Mouse (Mus musculus) lung, adult 2 months (tissue): ENCODE results near the gene Lypd6b. TPM values are rescaled to one million over a fixed set of nuclear protein-coding genes. Genes with fewer than 3 reads are reported as not detected.

Source experiments
- DNase-seq: peaks from one replicate; pipeline ENCODE4 v3.0.0; 2022
- H3K4me1 ChIP-seq: fragments of 200-500 bp; 2 replicates; pipeline ENCODE4 v1.6.1; 2011; ENCODE audit warnings: low read length; ENCODE audit not compliant: control insufficient read depth, insufficient read depth
- H3K4me3 ChIP-seq: fragments of 200-500 bp; replicated peaks from 2 replicates; pipeline ENCODE3; 2011; ENCODE audit warnings: low read depth, mild to moderate bottlenecking, control low read depth, low read length; ENCODE audit errors: extremely low read depth
- CTCF ChIP-seq: fragments of 200-500 bp; IDR thresholded peaks from 2 replicates; pipeline ENCODE4 v1.5.1; 2011; ENCODE audit warnings: mild to moderate bottlenecking, low read length, control low read depth; ENCODE audit not compliant: insufficient read depth
- POLR2A ChIP-seq: fragments of 200-500 bp; IDR thresholded peaks from 2 replicates; pipeline ENCODE4 v1.6.1; 2011; ENCODE audit warnings: low read depth, mild to moderate bottlenecking, control low read depth, low read length, borderline replicate concordance; ENCODE audit errors: extremely low read depth
- WGBS: fragments of 180-500 bp; shearing (Covaris S2); methylation state at CpG from one replicate; pipeline ENCODE4 v1.1.7; 2018; 5-methylcytosine and 5-hydroxymethylcytosine counted together
- polyA plus RNA-seq: library from polyadenylated mRNA; depleted of rRNA; stranded (reverse); fragments of >200 nt; gene quantifications from 2 replicates; pipeline ENCODE4 v1.2.3, GENCODE M21; 2012

Lypd6b gene
- polyA plus RNA-seq, 1 experiment: 1.5 TPM

DNA sequence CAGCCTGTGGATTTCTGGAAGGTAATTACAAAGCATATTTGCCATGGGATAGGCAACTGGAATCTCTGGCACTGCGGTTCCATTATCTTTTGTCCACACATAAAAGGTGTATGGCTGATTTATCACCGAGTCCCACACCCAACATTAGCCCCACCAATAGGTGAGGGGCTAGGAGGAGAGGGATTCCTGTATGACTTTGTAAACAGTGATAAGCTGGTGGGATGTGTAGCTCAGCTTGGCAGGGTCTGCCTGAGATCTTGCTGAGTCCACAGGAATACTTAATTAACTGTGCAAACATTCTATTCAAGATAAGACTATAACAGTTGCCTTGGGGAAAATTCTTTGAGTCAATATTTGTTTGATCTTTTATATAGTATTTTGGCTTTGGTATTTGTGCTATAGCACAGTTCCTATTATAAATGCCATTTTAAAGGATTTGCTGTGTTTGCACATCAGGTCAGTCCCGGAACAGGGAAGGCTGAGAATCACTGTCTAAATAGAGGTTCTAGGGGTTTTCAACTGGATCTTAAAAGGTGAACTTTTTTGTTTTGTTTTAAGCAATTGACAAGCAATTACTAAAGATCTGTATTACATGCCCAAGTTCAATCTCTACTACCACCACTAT is 28.3 kb downstream of the Lypd6b start:
- TF ChIP-seq POLR2A (no peak), CTCF (no peak)
- 45% methylated on average over 3 of the region's 3 CpGs for WGBS
- H3K4me3 ChIP-seq: no peak overlapping the region
- H3K4me1 ChIP-seq: peaks cover 4% of the 10 kb centered on the region
- no peak for DNase-seq

DNA sequence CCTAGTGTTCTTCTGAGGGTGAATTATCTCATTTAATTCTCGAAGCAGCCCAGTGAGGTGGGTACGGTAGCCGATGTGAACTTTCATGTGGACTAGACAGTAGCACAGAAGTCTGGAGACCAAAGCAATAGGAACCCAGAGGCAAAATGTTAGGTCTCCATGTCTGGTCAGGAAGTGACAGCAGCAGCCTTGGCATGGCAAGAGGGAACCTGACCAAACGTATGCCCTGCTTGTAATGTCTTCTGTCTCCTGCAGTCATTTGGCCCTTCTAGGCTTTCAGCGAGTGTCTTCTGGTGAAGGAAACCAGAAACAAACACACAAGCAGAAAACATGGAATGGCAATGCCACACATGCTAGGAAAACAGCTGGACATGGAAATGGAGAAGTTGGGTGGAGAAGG is 29.1 kb downstream of the Lypd6b start:
- DNase-seq: no peak
- WGBS: 84% methylated on average over 5 of the region's 5 CpGs
- Histone ChIP-seq H3K4me1 (peaks cover 4% of the 10 kb centered on the region), H3K4me3 (no peak overlapping the region)
- TF ChIP-seq POLR2A (no peak), CTCF (no peak)

- TF ChIP-seq POLR2A (no peak), CTCF (no peak)
- WGBS: 80% methylated on average over 3 of the region's 3 CpGs
- peaks cover 3% of the 10 kb centered on the region for H3K4me1 ChIP-seq
Observed at GRCm38 (mm10) chr2:49817151-49817550, 29.7 kb downstream of the Lypd6b start.

DNA sequence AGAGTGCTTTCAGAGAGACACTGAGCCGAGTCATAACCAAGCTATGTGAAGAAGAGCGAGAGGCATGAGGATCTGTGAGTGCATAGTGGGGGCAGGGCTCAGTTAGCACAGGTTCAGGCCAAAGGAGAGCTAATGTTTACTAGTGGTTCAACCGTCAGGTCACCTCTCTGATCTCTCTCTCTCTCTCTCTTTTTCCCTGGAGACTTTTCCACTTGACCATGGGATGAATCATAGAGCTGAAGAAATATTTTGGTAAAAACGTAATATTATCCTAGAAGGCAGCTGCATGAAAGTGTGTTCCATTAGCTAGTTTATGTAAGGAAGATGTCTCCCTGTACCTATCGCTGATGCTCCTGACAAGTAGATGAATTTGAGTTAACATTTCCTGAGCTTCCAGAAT is 30.6 kb downstream of the Lypd6b start:
- TF ChIP-seq POLR2A (no peak), CTCF (no peak)
- 77% methylated on average over 5 of the region's 5 CpGs for WGBS
- H3K4me3 ChIP-seq: no peak overlapping the region
- DNase-seq: no peak
- H3K4me1 ChIP-seq: no peaks in the 10 kb centered on the region; the same call in 1 of the 2 replicates

More at GRCm38 (mm10) chr2:49817151-49817550, 29.7 kb downstream of the Lypd6b start:
- DNase-seq: no peak
- H3K4me3 ChIP-seq: no peak overlapping the region

DNA sequence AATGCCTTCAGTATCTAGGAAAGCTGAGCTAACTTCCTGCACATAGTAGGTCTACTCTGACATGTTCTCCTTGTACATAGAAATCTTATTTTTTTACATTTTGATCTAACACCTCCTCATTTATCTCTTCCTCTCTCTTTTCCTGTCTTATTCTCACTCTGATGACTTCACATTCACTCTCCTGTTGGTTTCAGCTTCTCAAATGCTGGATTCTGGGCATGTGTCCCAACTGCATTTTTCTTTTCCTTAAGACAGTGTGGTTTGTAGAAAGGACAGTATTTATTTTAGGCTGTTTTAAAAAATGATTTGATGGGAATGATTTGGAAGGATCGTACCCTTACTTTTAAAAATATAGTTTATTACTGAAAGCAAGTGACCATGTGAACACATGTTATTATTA is 34.8 kb downstream of the Lypd6b start:
- no peak for TF ChIP-seq POLR2A
- TF ChIP-seq CTCF: no peak
- no peak overlapping the region for H3K4me3 ChIP-seq
- 69% methylated on average over 1 of the region's 1 CpGs for WGBS
- no peak for DNase-seq
- no peaks in the 10 kb centered on the region for H3K4me1 ChIP-seq

DNA sequence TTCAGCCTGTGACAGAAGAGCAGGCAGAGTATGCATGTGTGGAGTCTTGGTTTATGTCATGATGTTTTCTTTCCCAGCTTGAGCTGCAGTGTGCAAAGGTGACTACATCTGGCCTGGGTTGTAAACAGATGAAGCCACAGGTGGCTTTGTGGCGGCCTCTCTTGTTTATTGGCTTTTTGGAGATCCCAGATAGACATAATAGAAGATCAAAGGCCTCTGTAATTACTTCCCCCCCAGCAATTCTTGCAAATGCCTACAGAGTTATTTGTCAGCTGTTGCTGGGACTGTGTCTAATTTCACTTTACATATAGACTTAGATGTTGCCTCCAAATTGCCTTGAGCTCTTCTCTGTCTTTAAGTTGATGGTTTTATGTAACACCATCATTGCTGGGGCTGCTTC is 38.1 kb downstream of the Lypd6b start:
- no peaks in the 10 kb centered on the region for H3K4me1 ChIP-seq
- 54% methylated on average over 1 of the region's 1 CpGs for WGBS
- DNase-seq: no peak
- H3K4me3 ChIP-seq: no peak overlapping the region
- TF ChIP-seq POLR2A (no peak), CTCF (no peak)

- 49% methylated on average over 4 of the region's 4 CpGs for WGBS
- Histone ChIP-seq H3K4me1 (no peaks in the 10 kb centered on the region; the same call in 1 of the 2 replicates), H3K4me3 (no peak overlapping the region)
- no peak for DNase-seq
- no peak for TF ChIP-seq POLR2A
- no peak for TF ChIP-seq CTCF
Observed at GRCm38 (mm10) chr2:49827756-49828155, 40.3 kb downstream of the Lypd6b start.

- no peak for TF ChIP-seq POLR2A
- no peak for TF ChIP-seq CTCF
- Histone ChIP-seq H3K4me3 (no peak overlapping the region), H3K4me1 (no peaks in the 10 kb centered on the region; the same call in 1 of the 2 replicates)
- no peak for DNase-seq
- 87% methylated on average over 3 of the region's 3 CpGs for WGBS
Observed at GRCm38 (mm10) chr2:49830369-49830768, 42.9 kb downstream of the Lypd6b start.

DNA sequence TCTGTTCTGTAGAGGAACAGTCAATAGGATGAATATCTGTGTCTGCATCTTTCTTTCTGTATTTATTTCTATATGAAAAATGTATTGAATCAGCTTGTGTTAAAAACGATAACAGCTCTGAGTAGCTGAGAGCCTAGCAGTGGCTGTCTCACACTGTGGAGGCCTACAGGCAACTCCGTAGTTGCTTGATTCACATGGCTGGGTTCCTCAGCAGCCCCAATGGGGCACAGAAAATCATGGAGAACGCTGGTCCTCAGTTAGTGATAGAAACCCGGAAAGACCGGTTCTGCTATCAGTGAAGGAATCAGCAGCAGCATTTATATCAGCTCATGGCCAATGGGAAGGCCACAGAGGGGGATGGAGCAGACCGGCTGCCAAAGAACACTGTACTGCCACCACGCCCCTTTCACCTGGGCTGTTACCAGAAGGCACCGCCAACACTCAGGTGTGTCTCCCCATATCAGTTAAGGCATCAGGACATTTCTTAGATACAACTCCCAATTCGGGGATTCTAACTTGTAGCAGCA is 44.9 kb downstream of the Lypd6b start:
- H3K4me3 ChIP-seq: no peak overlapping the region
- DNase-seq: no peak
- 66% methylated on average over 9 of the region's 9 CpGs for WGBS
- no peaks in the 10 kb centered on the region; the same call in 1 of the 2 replicates for H3K4me1 ChIP-seq
- TF ChIP-seq POLR2A (no peak), CTCF (no peak)

DNA sequence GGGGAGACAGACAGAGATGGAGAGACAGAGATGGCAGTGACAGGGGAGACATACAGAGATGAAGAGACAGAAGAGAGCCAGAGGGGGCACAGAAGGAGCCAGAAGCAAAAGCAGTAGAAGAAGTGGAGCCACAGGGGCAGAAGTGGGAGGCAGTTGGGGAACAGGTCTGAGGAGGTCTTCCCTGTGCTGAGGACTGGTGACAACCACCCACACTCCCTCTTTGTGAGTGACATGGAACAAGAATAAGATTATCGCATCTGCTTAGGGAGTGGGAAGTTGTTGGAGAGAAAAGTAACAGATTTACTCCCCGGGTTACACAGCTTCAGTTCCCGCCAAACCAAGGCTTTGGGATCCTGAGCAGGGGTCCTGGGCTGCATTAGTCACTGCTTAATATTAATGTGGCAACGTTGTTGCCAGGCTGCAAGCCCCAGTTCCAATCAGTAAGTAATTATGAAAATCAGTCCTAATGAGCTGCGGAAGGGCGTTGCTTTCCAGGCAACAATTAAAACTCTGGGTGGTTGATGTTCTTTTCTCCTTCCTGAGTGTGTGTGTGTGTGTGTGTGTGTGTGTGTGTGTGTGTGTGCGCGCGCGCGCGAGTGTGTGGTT is 50.1 kb downstream of the Lypd6b start:
- no peak for DNase-seq
- 72% methylated on average over 12 of the region's 12 CpGs for WGBS
- no peak for TF ChIP-seq CTCF
- no peak for TF ChIP-seq POLR2A
- Histone ChIP-seq H3K4me3 (no peak overlapping the region), H3K4me1 (no peaks in the 10 kb centered on the region)
